Mouse (Mus musculus): ENCODE results near the gene Tmem150c. TPM values are rescaled to one million over a fixed set of nuclear protein-coding genes. Genes with fewer than 3 reads are reported as not detected.

The Tmem150c gene
- polyA plus RNA-seq, 1 experiment from 2014 or later: 51.9 TPM

- Histone ChIP-seq H3K36me3 (ENCODE audit: control insufficient read depth, insufficient read depth, low read length) (no peaks in the 10 kb centered on the region), H3K27ac (ENCODE audit: low read length) (peak overlapping the region; percentile 59), H3K4me1 (ENCODE audit: control insufficient read depth, insufficient read depth, low read length) (peaks cover 7% of the 10 kb centered on the region), H3K9ac (ENCODE audit: low read depth, low read length) (peak overlapping the region; percentile 56; the same call in 1 of the 2 replicates), H3K4me3 (ENCODE audit: low read depth, low read length) (peak overlapping the region; percentile 29), H3K27me3 (ENCODE audit: control insufficient read depth, insufficient read depth, low read depth, low read length) (no peaks in the 10 kb centered on the region), H3K9me3 (replicated peaks; ENCODE audit: control insufficient read depth, low read length, poor library complexity, severe bottlenecking) (no peaks in the 10 kb centered on the region), H3K4me2 (ENCODE audit: low read length) (peak overlapping the region; percentile 53)
- WGBS: 33% methylated on average over 7 of the region's 7 CpGs
- no peak for ATAC-seq
Observed at GRCm38 (mm10) chr5:100121170-100121569, 38.4 kb downstream of the Tmem150c start.

GRCm38 (mm10) chr5:100120711-100121141, 38.9 kb downstream of the Tmem150c start:
- Histone ChIP-seq H3K36me3 (ENCODE audit: control insufficient read depth, insufficient read depth, low read length) (no peaks in the 10 kb centered on the region), H3K4me2 (ENCODE audit: low read length) (peak overlapping the region; percentile 53), H3K4me3 (ENCODE audit: low read depth, low read length) (peak overlapping the region; percentile 29), H3K9ac (ENCODE audit: low read depth, low read length) (peak overlapping the region; percentile 56; the same call in 1 of the 2 replicates), H3K27ac (ENCODE audit: low read length) (peak overlapping the region; percentile 59), H3K27me3 (ENCODE audit: control insufficient read depth, insufficient read depth, low read depth, low read length) (no peaks in the 10 kb centered on the region), H3K9me3 (replicated peaks; ENCODE audit: control insufficient read depth, low read length, poor library complexity, severe bottlenecking) (no peaks in the 10 kb centered on the region), H3K4me1 (ENCODE audit: control insufficient read depth, insufficient read depth, low read length) (peaks cover 7% of the 10 kb centered on the region)
- WGBS: 4% methylated on average over 20 of the region's 20 CpGs
- ATAC-seq: peak; percentile 51; the same call in 1 of the 2 replicates

- H3K4me3 ChIP-seq (ENCODE audit: low read depth, low read length): no peak overlapping the region
- no peak overlapping the region for H3K4me2 ChIP-seq (ENCODE audit: low read length)
- 42% methylated on average over 8 of the region's 8 CpGs for WGBS
- H3K36me3 ChIP-seq (ENCODE audit: control insufficient read depth, insufficient read depth, low read length): no peaks in the 10 kb centered on the region
- H3K9ac ChIP-seq (ENCODE audit: low read depth, low read length): no peak overlapping the region
- ATAC-seq: no peak
- H3K4me1 ChIP-seq (ENCODE audit: control insufficient read depth, insufficient read depth, low read length): peaks cover 7% of the 10 kb centered on the region
- no peaks in the 10 kb centered on the region for H3K9me3 ChIP-seq (replicated peaks; ENCODE audit: control insufficient read depth, low read length, poor library complexity, severe bottlenecking)
- H3K27ac ChIP-seq (ENCODE audit: low read length): no peak overlapping the region
- no peaks in the 10 kb centered on the region for H3K27me3 ChIP-seq (ENCODE audit: control insufficient read depth, insufficient read depth, low read depth, low read length)
Observed at GRCm38 (mm10) chr5:100119331-100119730, 40.3 kb downstream of the Tmem150c start.

GRCm38 (mm10) chr5:100113403-100113802, 46.2 kb downstream of the Tmem150c start:
- no peak for ATAC-seq
- H3K4me3 ChIP-seq (ENCODE audit: low read depth, low read length): no peak overlapping the region
- H3K36me3 ChIP-seq (ENCODE audit: control insufficient read depth, insufficient read depth, low read length): no peaks in the 10 kb centered on the region
- H3K9me3 ChIP-seq (replicated peaks; ENCODE audit: control insufficient read depth, low read length, poor library complexity, severe bottlenecking): no peaks in the 10 kb centered on the region
- H3K4me2 ChIP-seq (ENCODE audit: low read length): no peak overlapping the region
- H3K27ac ChIP-seq (ENCODE audit: low read length): no peak overlapping the region
- WGBS: 37% methylated on average over 5 of the region's 5 CpGs
- no peaks in the 10 kb centered on the region for H3K27me3 ChIP-seq (ENCODE audit: control insufficient read depth, insufficient read depth, low read depth, low read length)
- H3K9ac ChIP-seq (ENCODE audit: low read depth, low read length): no peak overlapping the region
- H3K4me1 ChIP-seq (ENCODE audit: control insufficient read depth, insufficient read depth, low read length): no peaks in the 10 kb centered on the region

- Histone ChIP-seq H3K27me3 (ENCODE audit: control insufficient read depth, insufficient read depth, low read depth, low read length) (no peaks in the 10 kb centered on the region), H3K4me2 (ENCODE audit: low read length) (no peak overlapping the region), H3K36me3 (ENCODE audit: control insufficient read depth, insufficient read depth, low read length) (no peaks in the 10 kb centered on the region), H3K4me3 (ENCODE audit: low read depth, low read length) (no peak overlapping the region), H3K9ac (ENCODE audit: low read depth, low read length) (no peak overlapping the region), H3K27ac (ENCODE audit: low read length) (no peak overlapping the region), H3K9me3 (replicated peaks; ENCODE audit: control insufficient read depth, low read length, poor library complexity, severe bottlenecking) (no peaks in the 10 kb centered on the region), H3K4me1 (ENCODE audit: control insufficient read depth, insufficient read depth, low read length) (no peaks in the 10 kb centered on the region)
- ATAC-seq: no peak
- WGBS: 80% methylated on average over 3 of the region's 3 CpGs
Observed at GRCm38 (mm10) chr5:100110581-100110980, 49.0 kb downstream of the Tmem150c start.

- 45% methylated on average over 7 of the region's 7 CpGs for WGBS
Observed at GRCm38 (mm10) chr5:100109543-100110282, 49.9 kb downstream of the Tmem150c start.

GRCm38 (mm10) chr5:100108866-100109265, 50.7 kb downstream of the Tmem150c start:
- WGBS: 66% methylated on average over 9 of the region's 9 CpGs
- Histone ChIP-seq H3K36me3 (ENCODE audit: control insufficient read depth, insufficient read depth, low read length) (no peaks in the 10 kb centered on the region), H3K4me1 (ENCODE audit: control insufficient read depth, insufficient read depth, low read length) (no peaks in the 10 kb centered on the region), H3K9ac (ENCODE audit: low read depth, low read length) (no peak overlapping the region), H3K27me3 (ENCODE audit: control insufficient read depth, insufficient read depth, low read depth, low read length) (no peaks in the 10 kb centered on the region), H3K4me3 (ENCODE audit: low read depth, low read length) (no peak overlapping the region), H3K27ac (ENCODE audit: low read length) (no peak overlapping the region), H3K9me3 (replicated peaks; ENCODE audit: control insufficient read depth, low read length, poor library complexity, severe bottlenecking) (no peaks in the 10 kb centered on the region), H3K4me2 (ENCODE audit: low read length) (no peak overlapping the region)
- ATAC-seq: peak; percentile 77

More at GRCm38 (mm10) chr5:100109543-100110282, 49.9 kb downstream of the Tmem150c start:
- no peak overlapping the region for H3K4me2 ChIP-seq (ENCODE audit: low read length)
- H3K36me3 ChIP-seq (ENCODE audit: control insufficient read depth, insufficient read depth, low read length): no peaks in the 10 kb centered on the region
- H3K9ac ChIP-seq (ENCODE audit: low read depth, low read length): no peak overlapping the region
- no peak overlapping the region for H3K27ac ChIP-seq (ENCODE audit: low read length)
- no peaks in the 10 kb centered on the region for H3K9me3 ChIP-seq (replicated peaks; ENCODE audit: control insufficient read depth, low read length, poor library complexity, severe bottlenecking)
- 0 out of 2 replicates have a peak, but pooled peaks have one; percentile 14 for ATAC-seq
- H3K4me3 ChIP-seq (ENCODE audit: low read depth, low read length): no peak overlapping the region
- H3K4me1 ChIP-seq (ENCODE audit: control insufficient read depth, insufficient read depth, low read length): no peaks in the 10 kb centered on the region
- no peaks in the 10 kb centered on the region for H3K27me3 ChIP-seq (ENCODE audit: control insufficient read depth, insufficient read depth, low read depth, low read length)

GRCm38 (mm10) chr5:100102395-100102794, 57.2 kb downstream of the Tmem150c start:
- no peaks in the 10 kb centered on the region for H3K4me1 ChIP-seq (ENCODE audit: control insufficient read depth, insufficient read depth, low read length)

GRCm38 (mm10) chr5:100097967-100098366, 61.6 kb downstream of the Tmem150c start:
- no peaks in the 10 kb centered on the region for H3K27me3 ChIP-seq (ENCODE audit: control insufficient read depth, insufficient read depth, low read depth, low read length)
- no peaks in the 10 kb centered on the region for H3K36me3 ChIP-seq (ENCODE audit: control insufficient read depth, insufficient read depth, low read length)
- H3K27ac ChIP-seq (ENCODE audit: low read length): no peak overlapping the region
- no peak overlapping the region for H3K4me2 ChIP-seq (ENCODE audit: low read length)
- no peaks in the 10 kb centered on the region for H3K9me3 ChIP-seq (replicated peaks; ENCODE audit: control insufficient read depth, low read length, poor library complexity, severe bottlenecking)
- no peak overlapping the region for H3K9ac ChIP-seq (ENCODE audit: low read depth, low read length)
- no peak for ATAC-seq
- H3K4me1 ChIP-seq (ENCODE audit: control insufficient read depth, insufficient read depth, low read length): no peaks in the 10 kb centered on the region
- H3K4me3 ChIP-seq (ENCODE audit: low read depth, low read length): no peak overlapping the region
- 94% methylated on average over 4 of the region's 4 CpGs for WGBS

More at GRCm38 (mm10) chr5:100102395-100102794, 57.2 kb downstream of the Tmem150c start:
- no peaks in the 10 kb centered on the region for H3K9me3 ChIP-seq (replicated peaks; ENCODE audit: control insufficient read depth, low read length, poor library complexity, severe bottlenecking)
- no peaks in the 10 kb centered on the region for H3K27me3 ChIP-seq (ENCODE audit: control insufficient read depth, insufficient read depth, low read depth, low read length)
- H3K36me3 ChIP-seq (ENCODE audit: control insufficient read depth, insufficient read depth, low read length): no peaks in the 10 kb centered on the region
- no peak overlapping the region for H3K27ac ChIP-seq (ENCODE audit: low read length)
- no peak overlapping the region for H3K9ac ChIP-seq (ENCODE audit: low read depth, low read length)
- 83% methylated on average over 1 of the region's 1 CpGs for WGBS
- H3K4me3 ChIP-seq (ENCODE audit: low read depth, low read length): no peak overlapping the region
- H3K4me2 ChIP-seq (ENCODE audit: low read length): no peak overlapping the region
- no peak for ATAC-seq

All from midbrain, embryonic 16.5 days (tissue).